ENCODE assay signal across 8 mouse cellular contexts in genomic region chr2:30771806-30772460, GRCm38 (mm10). TPM values are rescaled to one million over a fixed set of nuclear protein-coding genes. Genes with fewer than 3 reads are reported as not detected.
DNase-seq lines count a peak whose midpoint lies in the region; ATAC-seq lines count a peak whose summit lies in the region.

No protein-coding gene starts in this region.

- H3K4me3 ChIP-seq in forebrain, embryonic 14.5 days (ENCODE audit: low read depth, low read length): peak overlapping the region; percentile 39
- peak overlapping the region; percentile 64 for H3K4me3 ChIP-seq in liver, embryonic 16.5 days (ENCODE audit: low read depth, low read length)
- H3K4me3 ChIP-seq in neural tube, embryonic 13.5 days: peak overlapping the region; percentile 44

- peaks cover 17% of the 10 kb centered on the region for H3K4me1 ChIP-seq in forebrain, embryonic 14.5 days (ENCODE audit: control insufficient read depth, insufficient read depth, low read length)
- peaks cover 60% of the 10 kb centered on the region for H3K4me1 ChIP-seq in liver, embryonic 16.5 days (ENCODE audit: control insufficient read depth, low read depth, low read length)
- H3K4me1 ChIP-seq in neural tube, embryonic 13.5 days (replicated peaks): peaks cover 43% of the 10 kb centered on the region

- H3K27me3 ChIP-seq in forebrain, embryonic 14.5 days (replicated peaks; ENCODE audit: control insufficient read depth, insufficient read depth, low read length): no peaks in the 10 kb centered on the region
- no peaks in the 10 kb centered on the region for H3K27me3 ChIP-seq in liver, embryonic 16.5 days (ENCODE audit: control insufficient read depth, insufficient read depth, low read depth, low read length)
- no peaks in the 10 kb centered on the region for H3K27me3 ChIP-seq in neural tube, embryonic 13.5 days

- H3K9me3 ChIP-seq in forebrain, embryonic 14.5 days (replicated peaks; ENCODE audit: control insufficient read depth, low read length): no peaks in the 10 kb centered on the region
- H3K9me3 ChIP-seq in liver, embryonic 16.5 days (replicated peaks; ENCODE audit: control insufficient read depth, low read length): no peaks in the 10 kb centered on the region
- no peaks in the 10 kb centered on the region for H3K9me3 ChIP-seq in neural tube, embryonic 13.5 days

- peak overlapping the region; percentile 71 for H3K9ac ChIP-seq in forebrain, embryonic 14.5 days (ENCODE audit: low read length)
- H3K9ac ChIP-seq in liver, embryonic 16.5 days (ENCODE audit: low read depth, low read length): peak overlapping the region; percentile 65
- H3K9ac ChIP-seq in neural tube, embryonic 13.5 days: peak overlapping the region; percentile 77

- WGBS in forebrain, embryonic 14.5 days: 6% methylated on average over 19 of the region's 19 CpGs
- under 1% methylated on average over 19 of the region's 19 CpGs for WGBS in liver, embryonic 16.5 days (ENCODE audit: insufficient replicate concordance)
- 5% methylated on average over 19 of the region's 19 CpGs for WGBS in neural tube, embryonic 13.5 days

- DNase-seq in ES-CJ7 (ENCODE audit: low read depth, low spot score): peak; percentile 76
- peak; percentile 87 for DNase-seq in c-Kit-positive CD71-positive TER-119-negative erythroid progenitor cells, embryonic 14.5 days (ENCODE audit: low read depth)
- DNase-seq in forebrain, embryonic 14.5 days (ENCODE audit: low spot score): peak; percentile 87
- DNase-seq in heart, postnatal 14 days: peak; percentile 78 to 85
- DNase-seq in layer of hippocampus, adult 18-20 months (ENCODE audit: low spot score in 2 of 2): peak; percentile 75 to 82
- DNase-seq in testis, postnatal 14 days (ENCODE audit: low spot score): peak; percentile 90

- no peaks in the 10 kb centered on the region for H3K36me3 ChIP-seq in forebrain, embryonic 14.5 days (ENCODE audit: control insufficient read depth, insufficient read depth, low read length)
- no peaks in the 10 kb centered on the region for H3K36me3 ChIP-seq in liver, embryonic 16.5 days (ENCODE audit: control insufficient read depth, insufficient read depth)
- no peaks in the 10 kb centered on the region for H3K36me3 ChIP-seq in neural tube, embryonic 13.5 days

- intact Hi-C loops in heart, postnatal 14 days (cut with DNase I): loop anchor here (5.0 kb wide), 1 partner anchor 50 kb away; no protein-coding TSS in a partner anchor

- peak overlapping the region; percentile 87 for H3K4me2 ChIP-seq in forebrain, embryonic 14.5 days (ENCODE audit: low read length)
- peak overlapping the region; percentile 95 for H3K4me2 ChIP-seq in liver, embryonic 16.5 days (ENCODE audit: low read depth, low read length)
- peak overlapping the region; percentile 76 for H3K4me2 ChIP-seq in neural tube, embryonic 13.5 days

- peak; percentile 79 for ATAC-seq in forebrain, embryonic 14.5 days
- peak; percentile 94 for ATAC-seq in liver, embryonic 16.5 days (ENCODE audit: low read depth)
- peak; percentile 57 for ATAC-seq in neural tube, embryonic 13.5 days (ENCODE audit: low read depth)

- peak overlapping the region; percentile 92 for H3K27ac ChIP-seq in forebrain, embryonic 14.5 days (ENCODE audit: low read depth, low read length)
- H3K27ac ChIP-seq in liver, embryonic 16.5 days (ENCODE audit: low read length): peak overlapping the region; percentile 96
- peak overlapping the region; percentile 89 for H3K27ac ChIP-seq in neural tube, embryonic 13.5 days (replicated peaks)

RNA-seq across cellular contexts. Expression of gene 1700001O22Rik, which starts 31.5 kb away (rescaled TPM):
- polyA plus RNA-seq in forebrain, embryonic 14.5 days (2014; fragmentation: Nextera tagmentation; extraction: Ambion mirVana): 2.4 and 2.7 TPM in 2 replicates
- 1 to 10 TPM in 1 of 2 experiments, under 1 TPM in 1; 0.57 to 1.0 TPM for total RNA-seq in heart, postnatal 14 days (2021)
- 1 to 10 TPM; 4.9 to 5.2 TPM for total RNA-seq in layer of hippocampus, adult 18-20 months (2021)
- 0.09 TPM in 1 of 2 replicates, not detected in the other for polyA plus RNA-seq in liver, embryonic 16.5 days (2015; fragmentation: Nextera tagmentation; extraction: Ambion mirVana)
- 0.91 and 1.3 TPM in 2 replicates for polyA plus RNA-seq in neural tube, embryonic 13.5 days (2015; fragmentation: Nextera tagmentation; extraction: Ambion mirVana)

RNA-seq across cellular contexts. Expression of gene Ntmt1, which starts 35.7 kb away (rescaled TPM):
- polyA plus RNA-seq in forebrain, embryonic 14.5 days (2014; fragmentation: Nextera tagmentation; extraction: Ambion mirVana): 128 and 139 TPM in 2 replicates
- 10 to 100 TPM; 30.0 to 34.5 TPM for total RNA-seq in heart, postnatal 14 days (2021)
- total RNA-seq in layer of hippocampus, adult 18-20 months (2021): 10 to 100 TPM; 32.1 to 32.5 TPM
- polyA plus RNA-seq in liver, embryonic 16.5 days (2015; fragmentation: Nextera tagmentation; extraction: Ambion mirVana): 23.2 and 24.9 TPM in 2 replicates
- 101 and 107 TPM in 2 replicates for polyA plus RNA-seq in neural tube, embryonic 13.5 days (2015; fragmentation: Nextera tagmentation; extraction: Ambion mirVana)

RNA-seq across cellular contexts. Expression of gene Asb6, which starts 58.2 kb away (rescaled TPM):
- 35.9 and 39.9 TPM in 2 replicates for polyA plus RNA-seq in forebrain, embryonic 14.5 days (2014; fragmentation: Nextera tagmentation; extraction: Ambion mirVana)
- 1 to 10 TPM; 7.9 to 9.0 TPM for total RNA-seq in heart, postnatal 14 days (2021)
- 10 to 100 TPM; 40.2 to 43.3 TPM for total RNA-seq in layer of hippocampus, adult 18-20 months (2021)
- 27.8 and 29.1 TPM in 2 replicates for polyA plus RNA-seq in liver, embryonic 16.5 days (2015; fragmentation: Nextera tagmentation; extraction: Ambion mirVana)
- 38.2 and 39.8 TPM in 2 replicates for polyA plus RNA-seq in neural tube, embryonic 13.5 days (2015; fragmentation: Nextera tagmentation; extraction: Ambion mirVana)

Comparison
In these comparisons a context has a peak if more than half of its experiments do, and no peak if none do; other contexts are left out.
1. Peak in every context shown above with its lines: DNase-seq, ATAC-seq, H3K4me3 ChIP-seq and H3K27ac ChIP-seq.